Mouse (Mus musculus) midbrain, embryonic 12.5 days (tissue): Measurements from ENCODE around the gene Map3k9. TPM values are rescaled to one million over a fixed set of nuclear protein-coding genes. Genes with fewer than 3 reads are reported as not detected.

ENCODE experiments used
- ATAC-seq: fragments of 200-750 bp; cut with Nextera tagmentation; 2 replicates; pipeline ENCODE4 v1.8.0; 2017; ENCODE audit warnings: low read depth, moderate TSS enrichment, moderate library complexity; ENCODE audit not compliant: low FRiP score
- H3K27ac ChIP-seq: fragments of 300-500 bp; sonication (generic); replicated peaks from 2 replicates; pipeline ENCODE4 v1.5.1; 2016; ENCODE audit warnings: mild to moderate bottlenecking
- H3K27me3 ChIP-seq: fragments of 300-500 bp; sonication (generic); 2 replicates; pipeline ENCODE4 v1.6.1; 2016; ENCODE audit warnings: mild to moderate bottlenecking
- H3K36me3 ChIP-seq: fragments of 300-500 bp; sonication (generic); 2 replicates; pipeline ENCODE4 v1.6.1; 2016
- H3K4me1 ChIP-seq: fragments of 300-500 bp; sonication (generic); 2 replicates; pipeline ENCODE4 v1.6.1; 2016
- H3K4me2 ChIP-seq: fragments of 300-500 bp; sonication (generic); replicated peaks from 2 replicates; pipeline ENCODE4 v1.6.1; 2016; ENCODE audit warnings: mild to moderate bottlenecking, moderate library complexity
- H3K4me3 ChIP-seq: fragments of 300-500 bp; sonication (generic); 2 replicates; pipeline ENCODE4 v1.5.1; 2016; ENCODE audit warnings: mild to moderate bottlenecking
- H3K9ac ChIP-seq: fragments of 300-500 bp; sonication (generic); replicated peaks from 2 replicates; pipeline ENCODE4 v1.6.1; 2016; ENCODE audit warnings: mild to moderate bottlenecking, moderate library complexity
- H3K9me3 ChIP-seq: fragments of 300-500 bp; sonication (generic); 2 replicates; pipeline ENCODE4 v1.6.1; 2016; ENCODE audit warnings: mild to moderate bottlenecking
- WGBS: fragments of 180-500 bp; shearing (Covaris S2); methylation state at CpG from one replicate; pipeline ENCODE4 v1.1.7; 2016; 5-methylcytosine and 5-hydroxymethylcytosine counted together
- polyA plus RNA-seq: library from polyadenylated mRNA; unstranded; fragments of >200 nt; fragmentation: Nextera tagmentation; extraction: Ambion mirVana; gene quantifications from 2 replicates; pipeline ENCODE4 v1.2.1, GENCODE M21; 2016

The Map3k9 gene
- polyA plus RNA-seq, 1 experiment from 2014 or later: 5.6 TPM

GRCm38 (mm10) chr12:81782606-81783005 lies 1.6 kb upstream of the Map3k9 start:
- H3K4me2 ChIP-seq: no peak overlapping the region
- H3K9me3 ChIP-seq: no peaks in the 10 kb centered on the region
- no peak overlapping the region for H3K9ac ChIP-seq
- H3K4me3 ChIP-seq: no peak overlapping the region
- peaks cover 44% of the 10 kb centered on the region for H3K27me3 ChIP-seq
- H3K4me1 ChIP-seq: peaks cover 23% of the 10 kb centered on the region
- H3K27ac ChIP-seq: no peak overlapping the region
- ATAC-seq: no peak
- no peaks in the 10 kb centered on the region for H3K36me3 ChIP-seq
- WGBS: 85% methylated on average over 6 of the region's 6 CpGs

GRCm38 (mm10) chr12:81780271-81781093 lies 493 bp downstream of the Map3k9 start:
- peak overlapping the region; percentile 72 for H3K9ac ChIP-seq
- peak; percentile 20 for ATAC-seq

GRCm38 (mm10) chr12:81779831-81780230 lies 1.1 kb downstream of the Map3k9 start:
- H3K27me3 ChIP-seq: peaks cover 44% of the 10 kb centered on the region
- H3K4me1 ChIP-seq: peaks cover 23% of the 10 kb centered on the region
- no peak overlapping the region for H3K27ac ChIP-seq
- peak overlapping the region; percentile 72 for H3K9ac ChIP-seq
- no peaks in the 10 kb centered on the region for H3K9me3 ChIP-seq
- ATAC-seq: no peak
- 14% methylated on average over 12 of the region's 12 CpGs for WGBS
- no peaks in the 10 kb centered on the region for H3K36me3 ChIP-seq
- peak overlapping the region; percentile 78 for H3K4me2 ChIP-seq
- H3K4me3 ChIP-seq: peak overlapping the region; percentile 81

More at GRCm38 (mm10) chr12:81780271-81781093, 493 bp downstream of the Map3k9 start:
- no peaks in the 10 kb centered on the region for H3K9me3 ChIP-seq
- H3K27ac ChIP-seq: peak overlapping the region; percentile 61; the same call in 1 of the 2 replicates
- H3K27me3 ChIP-seq: peaks cover 44% of the 10 kb centered on the region
- no peaks in the 10 kb centered on the region for H3K36me3 ChIP-seq
- H3K4me1 ChIP-seq: peaks cover 23% of the 10 kb centered on the region
- H3K4me3 ChIP-seq: peak overlapping the region; percentile 81
- under 1% methylated on average over 84 of the region's 91 CpGs for WGBS
- peak overlapping the region; percentile 78 for H3K4me2 ChIP-seq

- no peak for ATAC-seq
Observed at GRCm38 (mm10) chr12:81776191-81776590, 4.8 kb downstream of the Map3k9 start.

GRCm38 (mm10) chr12:81775641-81776040 lies 5.3 kb downstream of the Map3k9 start:
- H3K27me3 ChIP-seq: peaks cover 22% of the 10 kb centered on the region
- no peak overlapping the region for H3K4me3 ChIP-seq
- no peaks in the 10 kb centered on the region for H3K9me3 ChIP-seq
- H3K9ac ChIP-seq: no peak overlapping the region
- H3K36me3 ChIP-seq: peaks cover 8% of the 10 kb centered on the region; the same call in 1 of the 2 replicates
- H3K4me1 ChIP-seq: peaks cover 15% of the 10 kb centered on the region
- WGBS: 92% methylated on average over 2 of the region's 2 CpGs
- ATAC-seq: no peak
- no peak overlapping the region for H3K4me2 ChIP-seq
- H3K27ac ChIP-seq: no peak overlapping the region

More at GRCm38 (mm10) chr12:81776191-81776590, 4.8 kb downstream of the Map3k9 start:
- Histone ChIP-seq H3K9ac (no peak overlapping the region), H3K27me3 (peaks cover 24% of the 10 kb centered on the region), H3K27ac (no peak overlapping the region), H3K9me3 (no peaks in the 10 kb centered on the region), H3K36me3 (peaks cover 8% of the 10 kb centered on the region; the same call in 1 of the 2 replicates), H3K4me2 (no peak overlapping the region), H3K4me1 (peaks cover 15% of the 10 kb centered on the region), H3K4me3 (no peak overlapping the region)
- WGBS: 60% methylated on average over 3 of the region's 3 CpGs

DNA sequence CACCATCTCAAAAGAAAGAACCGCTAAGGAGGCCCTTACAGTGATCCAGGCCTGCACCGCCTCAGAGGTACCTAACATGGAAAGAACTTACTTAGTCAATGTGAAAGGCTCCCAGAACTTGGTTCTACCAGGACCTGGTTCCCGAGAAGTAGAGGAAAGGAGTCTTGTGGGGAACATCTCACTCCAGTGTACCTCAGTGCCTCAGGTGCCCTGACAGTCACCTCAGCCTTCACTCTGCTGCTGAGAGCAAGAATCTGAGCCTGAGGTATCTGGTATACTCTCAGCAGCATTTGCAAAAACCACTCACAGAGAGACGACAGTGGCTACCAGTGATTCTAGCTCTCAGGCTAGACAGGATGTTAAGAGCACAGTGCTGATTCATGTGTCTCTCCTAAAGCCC lies 6.8 kb downstream of the Map3k9 start:
- Histone ChIP-seq H3K36me3 (peaks cover 8% of the 10 kb centered on the region; the same call in 1 of the 2 replicates), H3K4me2 (no peak overlapping the region), H3K27me3 (peaks cover 9% of the 10 kb centered on the region; the same call in 1 of the 2 replicates), H3K9ac (no peak overlapping the region), H3K27ac (no peak overlapping the region), H3K9me3 (no peaks in the 10 kb centered on the region), H3K4me3 (no peak overlapping the region), H3K4me1 (peaks cover 5% of the 10 kb centered on the region; the same call in 1 of the 2 replicates)
- 92% methylated on average over 4 of the region's 4 CpGs for WGBS
- ATAC-seq: no peak

DNA sequence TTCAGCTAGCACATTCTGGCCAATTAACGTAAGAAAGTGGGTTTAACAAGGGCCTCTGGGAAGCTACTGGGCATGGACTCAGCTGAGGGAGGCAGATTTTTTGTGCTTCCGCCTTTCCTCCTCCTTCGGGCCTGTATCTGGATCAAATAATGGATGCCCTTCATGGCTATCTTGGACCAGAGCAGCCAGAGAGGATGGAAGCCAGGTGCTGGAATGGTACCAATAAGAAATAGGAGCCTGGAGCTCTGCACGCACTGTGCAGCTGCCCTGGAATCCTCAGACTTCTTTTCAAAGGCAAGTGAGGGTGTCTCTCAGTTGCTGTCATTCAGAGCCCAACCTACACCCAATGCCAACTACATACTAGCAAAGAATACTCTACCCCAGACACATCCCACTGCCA lies 11.5 kb downstream of the Map3k9 start:
- H3K4me1 ChIP-seq: no peaks in the 10 kb centered on the region
- no peak overlapping the region for H3K4me2 ChIP-seq
- no peak overlapping the region for H3K4me3 ChIP-seq
- peaks cover 8% of the 10 kb centered on the region; the same call in 1 of the 2 replicates for H3K36me3 ChIP-seq
- H3K27me3 ChIP-seq: no peaks in the 10 kb centered on the region
- no peak overlapping the region for H3K9ac ChIP-seq
- H3K27ac ChIP-seq: no peak overlapping the region
- ATAC-seq: no peak
- WGBS: 92% methylated on average over 4 of the region's 4 CpGs
- no peaks in the 10 kb centered on the region for H3K9me3 ChIP-seq

GRCm38 (mm10) chr12:81765386-81765785 lies 15.6 kb downstream of the Map3k9 start:
- H3K9ac ChIP-seq: no peak overlapping the region
- H3K36me3 ChIP-seq: no peaks in the 10 kb centered on the region
- H3K27ac ChIP-seq: no peak overlapping the region
- H3K4me2 ChIP-seq: no peak overlapping the region
- ATAC-seq: no peak
- no peaks in the 10 kb centered on the region for H3K4me1 ChIP-seq
- H3K27me3 ChIP-seq: no peaks in the 10 kb centered on the region
- 85% methylated on average over 6 of the region's 6 CpGs for WGBS
- no peaks in the 10 kb centered on the region for H3K9me3 ChIP-seq
- H3K4me3 ChIP-seq: no peak overlapping the region

- WGBS: 94% methylated on average over 5 of the region's 5 CpGs
Observed at GRCm38 (mm10) chr12:81764370-81764769, 16.6 kb downstream of the Map3k9 start.

DNA sequence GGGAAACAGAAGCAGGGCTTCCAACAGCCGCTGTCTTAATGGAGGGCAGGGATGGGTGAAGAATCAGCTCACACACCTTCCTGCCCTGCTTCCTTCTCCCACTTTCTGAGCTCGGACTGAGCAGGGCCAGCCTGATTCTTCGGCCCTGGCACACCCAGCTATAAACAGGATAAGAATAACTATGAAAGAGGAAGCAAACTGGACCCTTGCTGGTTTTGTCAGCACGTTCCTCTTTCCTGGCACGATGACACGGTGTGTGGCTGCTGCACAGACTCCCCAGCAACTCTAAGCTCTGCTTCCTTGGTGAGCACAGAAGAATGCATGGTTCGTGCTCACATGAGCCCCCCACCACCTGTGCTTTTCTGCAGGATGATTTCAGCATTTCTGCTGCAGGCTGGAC lies 26.3 kb downstream of the Map3k9 start:
- no peak overlapping the region for H3K4me3 ChIP-seq
- H3K27me3 ChIP-seq: no peaks in the 10 kb centered on the region
- no peaks in the 10 kb centered on the region for H3K9me3 ChIP-seq
- H3K9ac ChIP-seq: no peak overlapping the region
- no peaks in the 10 kb centered on the region for H3K4me1 ChIP-seq
- ATAC-seq: no peak
- H3K36me3 ChIP-seq: no peaks in the 10 kb centered on the region
- WGBS: 70% methylated on average over 7 of the region's 7 CpGs
- no peak overlapping the region for H3K4me2 ChIP-seq
- no peak overlapping the region for H3K27ac ChIP-seq

More at GRCm38 (mm10) chr12:81764370-81764769, 16.6 kb downstream of the Map3k9 start:
- Histone ChIP-seq H3K27me3 (no peaks in the 10 kb centered on the region), H3K4me3 (no peak overlapping the region), H3K4me1 (no peaks in the 10 kb centered on the region), H3K4me2 (no peak overlapping the region), H3K9ac (no peak overlapping the region), H3K9me3 (no peaks in the 10 kb centered on the region), H3K36me3 (no peaks in the 10 kb centered on the region), H3K27ac (no peak overlapping the region)
- no peak for ATAC-seq

GRCm38 (mm10) chr12:81751116-81751515 lies 29.9 kb downstream of the Map3k9 start:
- Histone ChIP-seq H3K4me3 (no peak overlapping the region), H3K36me3 (no peaks in the 10 kb centered on the region), H3K9ac (no peak overlapping the region), H3K4me2 (no peak overlapping the region), H3K9me3 (no peaks in the 10 kb centered on the region), H3K27me3 (no peaks in the 10 kb centered on the region), H3K4me1 (no peaks in the 10 kb centered on the region), H3K27ac (no peak overlapping the region)
- no peak for ATAC-seq
- 71% methylated on average over 4 of the region's 4 CpGs for WGBS

- Histone ChIP-seq H3K4me3 (no peak overlapping the region), H3K9me3 (no peaks in the 10 kb centered on the region), H3K4me2 (no peak overlapping the region), H3K9ac (no peak overlapping the region), H3K36me3 (no peaks in the 10 kb centered on the region), H3K4me1 (no peaks in the 10 kb centered on the region), H3K27ac (no peak overlapping the region), H3K27me3 (no peaks in the 10 kb centered on the region)
- no peak for ATAC-seq
- WGBS: 66% methylated on average over 3 of the region's 3 CpGs
Observed at GRCm38 (mm10) chr12:81748918-81749317, 32.1 kb downstream of the Map3k9 start.
